Mouse (Mus musculus) forebrain, embryonic 11.5 days (tissue): ENCODE results near the gene Zfp42. TPM values are rescaled to one million over a fixed set of nuclear protein-coding genes. Genes with fewer than 3 reads are reported as not detected.

Experiments
- ATAC-seq: fragments of 200-750 bp; cut with Nextera tagmentation; replicated peaks from 2 replicates; pipeline ENCODE4 v1.8.0; 2017; ENCODE audit warnings: moderate TSS enrichment; ENCODE audit not compliant: low FRiP score
- DNase-seq: peaks from one replicate; pipeline ENCODE4 v3.0.0-alpha.2; 2017; ENCODE audit warnings: low spot score
- H3K27ac ChIP-seq: fragments of 300-500 bp; sonication (generic); 2 replicates; pipeline ENCODE4 v1.5.1; 2014; ENCODE audit warnings: low read depth, low read length
- H3K27me3 ChIP-seq: fragments of 300-500 bp; sonication (generic); 2 replicates; pipeline ENCODE4 v1.6.1; 2014; ENCODE audit warnings: mild to moderate bottlenecking, low read length, mixed read lengths; ENCODE audit not compliant: control insufficient read depth, insufficient read depth
- H3K36me3 ChIP-seq: fragments of 300-500 bp; sonication (generic); 2 replicates; pipeline ENCODE4 v1.6.1; 2014; ENCODE audit warnings: mild to moderate bottlenecking, low read length, moderate library complexity, mixed read lengths; ENCODE audit not compliant: control insufficient read depth, insufficient read depth
- H3K4me1 ChIP-seq: fragments of 300-500 bp; sonication (generic); replicated peaks from 2 replicates; pipeline ENCODE4 v1.6.1; 2014; ENCODE audit warnings: low read length, mixed read lengths; ENCODE audit not compliant: control insufficient read depth, insufficient read depth
- H3K4me2 ChIP-seq: fragments of 300-500 bp; sonication (generic); 2 replicates; pipeline ENCODE4 v1.6.1; 2014; ENCODE audit warnings: low read depth, mild to moderate bottlenecking, low read length, moderate library complexity, mixed read lengths; ENCODE audit not compliant: severe bottlenecking
- H3K4me3 ChIP-seq: fragments of 300-500 bp; sonication (generic); 2 replicates; pipeline ENCODE4 v1.5.1; 2014; ENCODE audit warnings: low read depth, low read length
- H3K9ac ChIP-seq: fragments of 300-500 bp; sonication (generic); 2 replicates; pipeline ENCODE4 v1.6.1; 2014; ENCODE audit warnings: low read length
- H3K9me3 ChIP-seq: fragments of 300-500 bp; sonication (generic); 2 replicates; pipeline ENCODE4 v1.6.1; 2016; ENCODE audit warnings: low read length, mixed read lengths; ENCODE audit not compliant: control insufficient read depth
- WGBS: fragments of 180-500 bp; shearing (Covaris S2); extraction: QIAGEN DNeasy Blood & Tissue Kit; methylation state at CpG from one replicate; pipeline ENCODE4 v1.1.7; 2014; 5-methylcytosine and 5-hydroxymethylcytosine counted together
- polyA plus RNA-seq: library from polyadenylated mRNA; unstranded; fragments of >200 nt; fragmentation: Nextera tagmentation; extraction: Ambion mirVana; gene quantifications from 2 replicates; pipeline ENCODE4 v1.2.1, GENCODE M21; 2014

Gene Zfp42
- polyA plus RNA-seq, 1 experiment from 2014 or later = not detected

- no peaks in the 10 kb centered on the region for H3K4me1 ChIP-seq
- ATAC-seq (no peak), DNase-seq (no peak)
- no peak overlapping the region for H3K4me3 ChIP-seq
- H3K9ac ChIP-seq = no peak overlapping the region
- H3K36me3 ChIP-seq = no peaks in the 10 kb centered on the region
- H3K27me3 ChIP-seq = no peaks in the 10 kb centered on the region
- no peaks in the 10 kb centered on the region for H3K9me3 ChIP-seq
- 95% methylated on average over 6 of the region's 6 CpGs for WGBS
- no peak overlapping the region for H3K4me2 ChIP-seq
- no peak overlapping the region for H3K27ac ChIP-seq
Measured at GRCm38 (mm10) chr8:43287456-43287855, 19.3 kb downstream of the Zfp42 start.

GRCm38 (mm10) chr8:43283231-43283630 is 23.5 kb downstream of the Zfp42 start:
- peak; percentile 61; the same call in 1 of the 2 replicates for ATAC-seq
- 79% methylated on average over 7 of the region's 7 CpGs for WGBS

GRCm38 (mm10) chr8:43278397-43278796 is 28.4 kb downstream of the Zfp42 start:
- DNase-seq = no peak
- Histone ChIP-seq H3K9me3 (no peaks in the 10 kb centered on the region), H3K27ac (no peak overlapping the region), H3K9ac (no peak overlapping the region), H3K27me3 (no peaks in the 10 kb centered on the region), H3K36me3 (no peaks in the 10 kb centered on the region), H3K4me3 (no peak overlapping the region), H3K4me2 (no peak overlapping the region), H3K4me1 (no peaks in the 10 kb centered on the region)
- WGBS = 76% methylated on average over 4 of the region's 4 CpGs
- ATAC-seq = no peak

More at GRCm38 (mm10) chr8:43283231-43283630, 23.5 kb downstream of the Zfp42 start:
- Histone ChIP-seq H3K27me3 (no peaks in the 10 kb centered on the region), H3K36me3 (no peaks in the 10 kb centered on the region), H3K4me3 (no peak overlapping the region), H3K4me1 (no peaks in the 10 kb centered on the region), H3K4me2 (no peak overlapping the region), H3K9ac (no peak overlapping the region), H3K27ac (no peak overlapping the region), H3K9me3 (no peaks in the 10 kb centered on the region)
- DNase-seq = no peak

GRCm38 (mm10) chr8:43260961-43261360 is 45.8 kb downstream of the Zfp42 start:
- no peak overlapping the region for H3K4me2 ChIP-seq
- no peak for DNase-seq
- no peaks in the 10 kb centered on the region for H3K4me1 ChIP-seq
- no peak for ATAC-seq
- no peaks in the 10 kb centered on the region for H3K27me3 ChIP-seq
- H3K9ac ChIP-seq = no peak overlapping the region
- H3K9me3 ChIP-seq = no peaks in the 10 kb centered on the region
- no peak overlapping the region for H3K27ac ChIP-seq
- H3K36me3 ChIP-seq = no peaks in the 10 kb centered on the region
- no peak overlapping the region for H3K4me3 ChIP-seq
- 89% methylated on average over 6 of the region's 6 CpGs for WGBS

DNA sequence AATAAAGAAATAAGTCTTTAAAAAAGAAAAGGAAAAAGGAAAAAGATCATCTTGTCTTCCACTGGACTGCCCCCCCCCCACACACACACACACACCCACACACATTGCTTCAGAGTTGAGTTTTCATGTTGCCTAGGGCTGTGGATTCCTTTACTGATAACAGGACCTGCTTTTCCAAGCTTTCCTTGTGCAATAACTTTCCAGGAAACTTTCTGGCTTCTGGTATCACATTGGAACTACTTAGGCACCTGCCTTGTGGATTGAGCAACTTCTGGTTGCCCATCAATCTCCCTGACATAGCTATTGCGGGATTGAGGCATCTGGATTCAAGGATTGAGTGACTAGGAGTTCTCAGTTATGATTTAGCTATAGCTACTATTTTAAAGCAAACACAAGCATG is 48.9 kb downstream of the Zfp42 start:
- Histone ChIP-seq H3K4me2 (no peak overlapping the region), H3K9me3 (no peaks in the 10 kb centered on the region), H3K4me3 (no peak overlapping the region), H3K36me3 (no peaks in the 10 kb centered on the region), H3K9ac (no peak overlapping the region), H3K4me1 (no peaks in the 10 kb centered on the region), H3K27ac (no peak overlapping the region), H3K27me3 (no peaks in the 10 kb centered on the region)
- DNase-seq (no peak), ATAC-seq (no peak)
- 95% methylated on average over 1 of the region's 1 CpGs for WGBS

DNA sequence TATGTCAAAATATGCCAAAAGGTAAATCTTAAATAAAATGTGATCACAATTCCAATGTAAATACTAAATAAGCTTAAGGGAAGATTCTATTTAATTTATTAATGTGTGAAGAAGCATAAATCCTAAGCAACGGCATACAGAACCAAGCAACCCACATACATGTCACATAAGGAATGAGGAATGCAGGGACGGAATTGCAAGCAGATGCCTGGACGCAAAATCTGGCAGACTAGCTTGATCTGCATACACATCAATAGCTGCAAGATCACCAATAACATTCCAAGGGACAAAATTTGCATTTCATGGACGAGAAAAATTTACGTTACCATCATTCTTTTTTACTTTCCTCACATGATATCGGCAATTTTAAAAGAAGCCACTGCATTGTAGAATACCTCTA is 51.1 kb downstream of the Zfp42 start:
- ATAC-seq (no peak), DNase-seq (no peak)
- no peaks in the 10 kb centered on the region for H3K36me3 ChIP-seq
- H3K27ac ChIP-seq = no peak overlapping the region
- no peaks in the 10 kb centered on the region for H3K27me3 ChIP-seq
- no peak overlapping the region for H3K4me2 ChIP-seq
- 91% methylated on average over 6 of the region's 6 CpGs for WGBS
- H3K4me1 ChIP-seq = no peaks in the 10 kb centered on the region
- no peak overlapping the region for H3K9ac ChIP-seq
- no peaks in the 10 kb centered on the region for H3K9me3 ChIP-seq
- H3K4me3 ChIP-seq = no peak overlapping the region

- Histone ChIP-seq H3K9ac (no peak overlapping the region), H3K27me3 (no peaks in the 10 kb centered on the region), H3K9me3 (no peaks in the 10 kb centered on the region), H3K36me3 (no peaks in the 10 kb centered on the region), H3K4me3 (no peak overlapping the region), H3K4me2 (no peak overlapping the region), H3K4me1 (no peaks in the 10 kb centered on the region), H3K27ac (no peak overlapping the region)
- WGBS = 80% methylated on average over 6 of the region's 6 CpGs
- DNase-seq (no peak), ATAC-seq (no peak)
Measured at GRCm38 (mm10) chr8:43251653-43252052, 55.1 kb downstream of the Zfp42 start.

DNA sequence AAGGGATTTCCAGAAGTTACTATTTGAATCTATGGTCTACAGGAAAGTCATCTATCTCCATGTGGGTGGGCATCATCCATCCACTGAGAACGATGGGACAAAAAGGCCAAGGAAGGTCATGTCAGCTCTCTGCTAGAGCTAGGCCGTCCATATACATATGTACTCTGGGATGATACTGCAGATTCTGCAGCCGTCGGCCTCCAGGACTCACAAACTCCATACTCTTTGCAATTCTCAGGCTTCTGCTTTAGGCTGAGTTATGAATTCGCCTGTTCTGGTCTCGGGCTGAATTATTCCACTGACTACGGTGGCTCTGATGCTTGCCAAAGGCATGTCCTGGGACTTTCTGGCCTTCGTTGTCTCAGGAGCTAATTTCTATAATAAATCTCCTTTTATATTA is 58.1 kb downstream of the Zfp42 start:
- no peaks in the 10 kb centered on the region for H3K4me1 ChIP-seq
- H3K4me2 ChIP-seq = no peak overlapping the region
- H3K4me3 ChIP-seq = no peak overlapping the region
- H3K27me3 ChIP-seq = no peaks in the 10 kb centered on the region
- H3K9ac ChIP-seq = no peak overlapping the region
- no peaks in the 10 kb centered on the region for H3K36me3 ChIP-seq
- DNase-seq = no peak
- no peaks in the 10 kb centered on the region for H3K9me3 ChIP-seq
- no peak for ATAC-seq
- 95% methylated on average over 8 of the region's 8 CpGs for WGBS
- no peak overlapping the region for H3K27ac ChIP-seq
